Mouse (Mus musculus): Measurements from ENCODE around the gene Prc1.

- TF ChIP-seq CTCF (IDR thresholded peaks at IDR 0.05; ENCODE audit: borderline replicate concordance, extremely low read depth, insufficient read depth, insufficient read length), result no peak
- no peak for TF ChIP-seq POLR2A (IDR thresholded peaks at IDR 0.05; ENCODE audit: borderline replicate concordance, extremely low read depth, insufficient read depth, insufficient read length, poor library complexity, severe bottlenecking)
Measured at GRCm38 (mm10) chr7:80341793-80342192, 47.5 kb downstream of the Prc1 start.
